Mouse (Mus musculus) right cerebral cortex, postnatal 25 days (tissue): ENCODE results near the gene Bag5.
"Not testable (repeated sequence)": the region's sequence is repeated elsewhere in the genome, so short reads cannot be mapped to it uniquely, and the experiment has no call there.

ENCODE experiments used
- DNase-seq: peaks from one replicate; pipeline ENCODE4 v3.0.0; 2022

The Bag5 gene

DNA sequence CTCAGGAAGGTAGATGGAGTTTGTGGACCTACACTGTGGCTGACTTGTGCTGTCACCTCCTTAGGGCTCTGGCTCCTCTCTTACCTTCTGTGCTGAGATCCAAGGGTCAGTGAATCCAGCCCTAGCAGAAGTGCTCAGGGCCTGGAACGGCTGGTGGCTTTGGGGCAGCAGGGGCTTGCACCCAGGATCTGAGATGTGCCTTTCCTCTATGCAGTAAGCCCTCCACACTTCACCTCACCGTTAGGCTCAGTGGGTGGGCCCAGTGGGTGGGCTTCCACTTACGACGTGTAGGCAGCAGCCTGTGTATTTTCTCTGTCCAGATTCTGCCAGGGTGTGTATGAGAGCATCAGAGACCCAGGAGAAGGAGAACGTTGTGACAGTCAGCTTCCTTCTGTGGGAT lies 19.9 kb upstream of the Bag5 start:
- DNase-seq, result no peak

GRCm38 (mm10) chr12:111731822-111732807 lies 19.1 kb upstream of the Bag5 start:
- DNase-seq, result peak; percentile 88

DNA sequence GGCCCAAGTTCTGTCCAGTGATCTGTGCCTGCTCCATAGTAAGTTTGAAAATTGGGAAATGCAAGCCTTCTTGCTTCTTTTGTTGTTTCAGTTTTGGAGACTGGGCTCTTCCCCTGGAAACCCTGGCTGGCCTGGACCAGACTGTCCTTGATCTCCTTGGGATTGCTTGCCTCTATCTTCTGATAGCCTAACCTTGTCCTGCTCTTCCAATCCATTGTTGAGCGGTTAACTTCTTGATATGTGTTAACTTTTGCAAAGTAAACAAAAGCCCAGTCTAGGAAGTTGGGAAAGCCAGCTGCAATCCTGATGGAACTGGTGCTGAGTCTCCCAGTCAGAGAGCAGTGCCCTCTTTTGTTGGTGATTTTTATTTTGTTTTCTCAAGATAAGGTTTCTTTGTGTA lies 14.9 kb upstream of the Bag5 start:
- DNase-seq, result no peak

DNA sequence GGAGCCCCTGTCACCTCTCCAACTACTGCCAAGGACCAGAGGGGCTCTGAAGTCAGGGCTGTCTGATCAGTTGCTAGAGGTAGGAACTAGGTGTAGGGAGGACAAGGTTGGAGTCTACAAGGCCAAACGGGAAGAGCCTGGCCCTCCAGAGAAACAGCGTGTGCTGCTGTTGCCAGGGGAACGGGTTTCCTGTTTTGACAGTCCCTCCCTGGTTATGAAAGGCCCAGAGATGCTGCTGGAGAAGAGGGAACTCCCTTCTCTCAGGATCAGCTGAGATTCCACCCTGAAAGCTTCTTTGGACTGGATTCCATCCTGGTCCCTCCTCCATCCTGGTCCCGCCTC lies 13.0 kb upstream of the Bag5 start:
- peak; percentile 66 for DNase-seq

DNA sequence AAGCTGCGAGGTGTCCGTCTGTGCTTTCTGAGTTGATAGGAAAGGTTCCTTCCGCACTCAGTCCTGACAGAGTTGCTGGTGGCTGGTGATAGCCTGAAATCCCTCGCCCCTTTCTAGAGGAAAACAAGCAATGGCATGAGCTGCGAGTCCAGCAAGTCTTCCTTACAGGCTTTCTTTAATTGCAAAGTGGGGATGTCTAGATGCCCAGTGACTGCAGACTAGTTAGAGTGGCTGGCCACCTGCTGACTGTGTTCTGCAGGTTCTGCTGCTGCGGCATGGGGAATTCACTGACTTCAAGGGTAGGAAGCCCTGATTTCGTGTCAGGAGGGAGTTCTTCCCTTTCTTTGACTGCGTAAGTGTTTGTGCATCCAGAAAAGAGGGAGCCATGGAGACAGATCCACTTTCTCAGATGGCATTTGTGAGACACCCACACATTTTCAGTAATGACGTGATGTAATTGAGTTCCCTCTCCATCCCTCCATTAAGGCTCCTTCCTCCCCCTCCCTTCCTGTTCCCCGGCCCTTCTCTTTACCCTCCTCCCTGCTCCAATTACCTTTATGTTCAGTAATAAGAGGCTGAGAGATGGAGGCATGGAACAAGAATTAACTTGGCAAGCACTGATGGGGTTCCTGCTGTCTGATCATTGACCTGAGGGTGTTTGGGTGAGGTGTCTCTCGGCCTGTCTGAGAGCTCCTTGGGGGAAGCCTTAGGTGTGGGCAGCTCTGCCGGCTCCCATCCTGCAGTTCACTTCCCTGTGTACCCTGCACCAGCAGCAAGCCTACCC lies 12.5 kb upstream of the Bag5 start:
- peak; percentile 65 for DNase-seq

DNA sequence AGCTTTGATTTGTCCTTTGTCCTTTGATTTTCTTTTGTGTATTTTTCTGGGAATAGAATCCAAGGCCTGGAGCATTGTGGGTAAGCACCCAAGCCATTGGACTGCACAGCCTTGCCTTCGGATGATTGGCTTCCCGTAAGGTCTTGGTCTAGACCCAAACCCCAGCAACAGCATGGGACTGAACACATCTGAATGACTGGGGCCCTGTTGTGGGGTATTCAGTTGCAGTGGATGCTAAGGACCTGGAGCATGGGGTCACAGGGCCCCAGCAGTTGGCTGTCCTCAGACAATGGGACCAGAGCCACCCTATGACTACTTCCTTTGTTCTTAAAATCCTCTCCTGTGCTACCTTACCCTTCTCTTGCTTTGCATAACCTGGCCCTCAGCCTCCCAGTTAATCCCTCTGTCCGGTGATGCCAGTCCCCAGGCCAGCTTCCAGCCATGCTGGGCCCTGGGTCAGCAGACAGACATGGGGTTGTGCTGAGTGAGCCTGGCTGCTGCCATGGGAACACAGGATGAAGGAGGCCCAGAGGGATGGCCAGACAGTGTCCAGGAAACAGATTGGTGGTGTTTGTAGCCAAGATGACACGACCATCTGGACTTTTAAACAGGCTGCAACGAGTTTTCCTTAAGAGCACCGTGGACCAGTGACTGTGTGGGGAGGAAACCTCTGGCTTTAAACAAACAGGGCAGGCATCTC lies 11.7 kb upstream of the Bag5 start:
- DNase-seq, result no peak

DNA sequence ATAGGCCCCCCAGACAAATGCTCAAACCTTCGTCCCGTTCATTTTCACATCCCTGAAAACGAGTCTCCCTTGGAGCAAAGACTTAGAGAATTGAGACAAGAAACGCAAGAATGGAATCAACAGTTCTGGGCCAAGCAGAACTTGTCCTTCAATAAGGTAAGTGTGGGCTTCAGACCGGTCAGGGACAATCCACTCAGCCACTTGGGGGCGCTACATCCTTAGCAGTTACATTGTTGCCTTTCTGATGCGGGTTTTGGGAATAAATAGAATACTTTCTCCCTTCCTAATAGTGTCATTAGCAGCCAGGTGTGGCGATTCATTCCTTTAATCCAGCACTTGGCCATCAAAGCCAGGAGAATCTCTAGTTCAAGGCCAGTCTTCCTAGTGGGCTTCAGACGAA lies 9.6 kb upstream of the Bag5 start:
- DNase-seq, result no peak

- DNase-seq, result no peak
Observed at GRCm38 (mm10) chr12:111720222-111720621, 7.2 kb upstream of the Bag5 start.

DNA sequence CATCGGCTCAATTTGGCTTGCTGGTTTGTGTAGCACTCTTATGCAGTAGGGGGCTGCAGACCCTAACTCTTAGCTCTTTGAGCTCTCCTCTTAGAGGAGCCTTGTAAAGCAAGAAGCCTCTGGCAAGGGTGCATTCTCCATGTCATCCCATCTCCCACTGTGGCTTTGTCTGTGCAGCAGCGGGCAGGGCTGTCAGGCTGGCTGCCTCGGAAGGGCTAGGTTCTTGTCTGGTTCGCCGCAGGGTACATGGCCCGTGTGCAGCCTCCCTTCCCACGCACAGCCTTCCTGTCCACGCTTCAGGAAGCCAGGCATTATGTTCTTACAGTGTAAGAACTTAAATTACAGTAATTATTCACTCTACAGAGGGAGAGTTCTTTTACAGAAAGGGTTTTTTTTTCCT lies 5.6 kb upstream of the Bag5 start:
- DNase-seq, result no peak

DNA sequence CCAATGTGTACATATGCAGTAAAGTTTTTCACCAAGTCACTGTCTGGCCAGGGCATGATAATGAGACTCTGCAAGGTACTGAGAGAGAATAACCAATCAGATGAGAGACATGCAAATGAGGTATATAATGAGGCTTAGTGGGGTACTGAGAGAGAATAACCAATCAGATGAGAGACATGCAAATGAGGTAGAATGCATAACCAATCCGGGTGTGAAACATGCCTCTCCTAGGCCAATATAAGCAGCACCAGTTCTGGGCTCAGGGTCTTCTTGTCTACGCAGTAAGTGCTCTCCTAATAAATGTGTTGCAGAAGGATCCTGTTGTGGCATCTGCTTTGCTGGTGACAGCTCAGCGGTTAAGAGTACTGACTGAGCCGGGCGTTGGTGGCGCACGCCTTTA lies 3.4 kb upstream of the Bag5 start:
- DNase-seq, result no peak

GRCm38 (mm10) chr12:111713880-111714279 lies 823 bp upstream of the Bag5 start:
- DNase-seq, result not testable (repeated sequence)

- no peak for DNase-seq
Observed at GRCm38 (mm10) chr12:111712476-111712875, 581 bp downstream of the Bag5 start.

GRCm38 (mm10) chr12:111710091-111710490 lies 3.0 kb downstream of the Bag5 start:
- DNase-seq, result no peak

- DNase-seq, result no peak
Observed at GRCm38 (mm10) chr12:111708181-111708580, 4.9 kb downstream of the Bag5 start.

GRCm38 (mm10) chr12:111705186-111705973 lies 7.7 kb downstream of the Bag5 start:
- no peak for DNase-seq

DNA sequence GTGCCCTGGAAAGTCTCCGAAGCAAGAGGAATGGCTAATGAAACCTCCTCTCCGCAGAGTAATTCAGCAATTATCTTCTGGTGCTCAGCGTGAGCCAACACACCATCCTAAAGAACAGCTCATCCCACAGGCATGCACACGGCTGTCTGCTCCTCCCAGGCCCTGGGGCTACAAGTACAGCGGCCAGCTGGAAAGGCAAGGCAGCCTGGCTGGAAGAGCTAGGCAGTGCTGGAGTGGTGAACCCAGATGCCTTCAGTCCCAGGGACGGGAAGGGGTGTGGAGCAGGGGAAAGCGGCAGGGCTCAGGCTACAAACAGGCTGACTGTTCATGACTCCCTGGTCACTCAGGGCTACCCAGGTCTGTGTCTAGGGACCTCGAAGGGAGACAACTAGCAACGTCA lies 8.4 kb downstream of the Bag5 start:
- DNase-seq, result no peak

DNA sequence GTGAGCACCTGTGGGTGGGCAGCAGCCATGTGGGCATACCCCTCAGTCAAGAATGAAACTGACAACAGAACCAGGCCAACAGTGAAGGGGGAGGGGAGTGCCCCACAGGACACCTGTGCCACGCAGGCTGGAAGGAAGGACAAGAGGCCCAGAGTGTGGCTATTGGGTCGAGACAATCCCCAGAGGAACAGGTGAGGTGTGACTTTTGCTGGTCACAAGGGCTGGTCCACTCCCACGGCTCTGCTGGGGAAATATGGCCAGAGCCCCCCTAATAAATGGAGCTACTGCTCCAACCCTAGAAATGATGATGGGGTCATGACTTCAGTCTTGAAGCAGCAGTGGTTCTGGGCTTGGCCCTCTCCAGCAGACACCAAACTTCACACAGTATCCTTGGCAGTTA lies 9.8 kb downstream of the Bag5 start:
- DNase-seq, result no peak

GRCm38 (mm10) chr12:111700920-111701458 lies 12.1 kb downstream of the Bag5 start:
- no peak for DNase-seq

- no peak for DNase-seq
Observed at GRCm38 (mm10) chr12:111699542-111699941, 13.5 kb downstream of the Bag5 start.

GRCm38 (mm10) chr12:111698346-111698913 lies 14.6 kb downstream of the Bag5 start:
- no peak for DNase-seq

GRCm38 (mm10) chr12:111697708-111698107 lies 15.3 kb downstream of the Bag5 start:
- DNase-seq, result no peak

DNA sequence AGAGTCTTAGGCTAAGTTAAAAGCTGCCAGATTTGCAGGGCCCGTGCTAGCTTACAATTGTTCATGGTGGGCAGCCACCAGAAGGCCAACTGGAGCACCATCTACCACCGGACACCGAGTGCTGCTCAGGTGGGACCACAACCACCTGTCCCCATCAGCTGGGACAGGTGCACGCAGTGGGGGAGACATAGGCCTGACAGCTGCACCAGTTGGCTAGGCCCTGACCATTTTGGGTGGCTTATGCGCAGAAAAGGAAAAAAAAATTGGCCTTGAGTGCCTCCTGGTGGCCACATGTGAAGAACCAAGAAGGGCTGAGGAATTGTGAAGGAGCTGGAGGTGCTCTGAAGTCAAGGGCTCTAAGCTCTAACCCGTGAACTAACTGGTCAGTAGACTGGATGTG lies 16.8 kb downstream of the Bag5 start:
- DNase-seq, result peak; percentile 68
